Mouse (Mus musculus) CD4-positive, CD25-positive, alpha-beta regulatory T cell, adult 9 weeks (primary cell): ENCODE measurements around the gene Scrn2. TPM values are rescaled to one million over a fixed set of nuclear protein-coding genes. Genes with fewer than 3 reads are reported as not detected.

Source experiments
- polyA plus RNA-seq: library from polyadenylated mRNA; unstranded; fragments of 100-300 nt; shearing (Covaris generic); gene quantifications from one replicate; pipeline ENCODE4 v1.2.1, GENCODE M21; 2017

Scrn2 gene
- 16.8 TPM for polyA plus RNA-seq

DNA sequence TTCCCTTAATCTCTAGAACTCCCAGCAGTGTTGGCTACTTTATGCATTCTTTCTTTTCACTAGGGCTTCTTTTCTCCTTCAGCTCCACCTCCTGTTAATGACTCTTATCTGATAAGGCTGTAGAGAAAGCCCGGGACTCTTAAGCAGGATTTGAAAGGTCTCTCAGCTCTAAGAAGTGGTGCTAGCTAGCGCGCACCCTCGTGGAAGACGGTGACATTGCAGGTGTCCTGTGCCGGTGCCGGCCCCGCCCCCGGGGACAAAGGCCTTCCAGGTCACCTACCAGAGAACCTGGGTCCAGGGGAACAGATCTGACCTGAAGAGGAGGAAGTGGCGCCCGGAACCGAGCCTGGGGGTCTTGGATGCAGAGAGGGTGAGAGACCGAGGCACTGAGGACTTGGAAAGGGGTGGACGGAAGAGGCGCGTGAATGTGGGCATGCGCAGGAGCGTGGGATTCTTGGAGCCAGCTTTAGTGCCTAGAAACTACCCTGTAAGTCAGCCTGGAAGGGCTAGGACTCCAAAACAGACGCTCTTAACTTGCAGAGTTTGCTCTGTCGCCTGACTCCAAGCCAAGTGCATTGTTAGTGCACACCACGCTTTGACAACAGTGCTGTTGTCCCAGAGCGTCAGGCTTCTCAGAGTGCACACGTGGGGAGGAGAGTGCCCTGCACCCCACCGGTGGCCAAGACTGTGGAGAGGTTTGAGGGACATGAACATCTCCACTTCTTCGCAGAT is at the start of gene Scrn2:
Gene Scrn2 (plus strand): TSS at position 253 of the 732 bp plus-strand sequence.

DNA sequence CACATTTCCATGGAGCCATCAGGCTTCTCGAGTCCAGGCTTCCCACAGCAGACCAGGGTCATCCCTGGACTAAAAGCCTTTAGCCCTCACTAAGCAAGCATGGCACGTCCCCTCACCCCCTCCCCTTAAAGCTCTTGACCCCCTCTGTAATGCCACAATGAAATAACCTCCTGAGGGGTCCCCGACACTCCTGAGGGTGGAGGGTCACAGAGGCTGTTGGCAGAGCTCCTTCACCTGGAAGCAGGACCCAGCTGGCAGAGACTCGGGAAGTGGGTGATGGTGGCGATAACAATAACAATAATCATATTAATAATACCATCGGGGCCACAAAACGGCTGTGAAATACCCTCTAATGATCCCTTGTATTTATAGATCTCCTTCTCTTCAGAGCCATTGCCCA is 46.9 kb upstream of the Scrn2 start, which contains the start of gene Sp2:
Gene Sp2 (minus strand): TSS at position 101 of the 400 bp plus-strand sequence.

DNA sequence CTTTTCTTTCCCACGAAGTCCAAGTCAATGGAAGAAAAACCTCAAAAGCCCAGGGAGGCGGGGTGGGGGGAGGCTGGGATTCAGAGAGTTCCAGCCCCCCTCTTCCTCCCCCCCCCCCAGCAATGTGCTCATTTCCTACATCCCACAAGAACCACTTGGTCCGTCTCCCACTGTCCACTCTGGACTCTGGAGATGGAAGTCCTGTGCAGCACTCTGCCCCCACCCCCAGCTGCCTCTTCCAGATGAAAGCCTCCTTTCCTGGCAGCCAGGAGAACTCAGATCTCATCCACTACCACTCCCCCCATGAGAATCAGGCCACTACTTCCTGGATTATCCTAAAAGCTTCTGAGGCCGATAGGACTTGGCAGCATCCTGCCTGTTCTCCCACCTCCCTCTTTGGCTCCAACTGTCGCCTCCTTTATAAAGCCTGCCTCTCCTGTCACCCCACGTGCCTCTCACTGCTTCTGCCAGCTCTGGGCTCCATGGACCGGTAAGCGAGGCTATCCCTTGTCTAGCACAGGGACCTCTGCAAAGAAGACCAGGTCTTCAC is 16.5 kb upstream of the Scrn2 start, which contains the start of gene Sp6:
Gene Sp6 (plus strand): TSS at position 274 of the 550 bp plus-strand sequence.

DNA sequence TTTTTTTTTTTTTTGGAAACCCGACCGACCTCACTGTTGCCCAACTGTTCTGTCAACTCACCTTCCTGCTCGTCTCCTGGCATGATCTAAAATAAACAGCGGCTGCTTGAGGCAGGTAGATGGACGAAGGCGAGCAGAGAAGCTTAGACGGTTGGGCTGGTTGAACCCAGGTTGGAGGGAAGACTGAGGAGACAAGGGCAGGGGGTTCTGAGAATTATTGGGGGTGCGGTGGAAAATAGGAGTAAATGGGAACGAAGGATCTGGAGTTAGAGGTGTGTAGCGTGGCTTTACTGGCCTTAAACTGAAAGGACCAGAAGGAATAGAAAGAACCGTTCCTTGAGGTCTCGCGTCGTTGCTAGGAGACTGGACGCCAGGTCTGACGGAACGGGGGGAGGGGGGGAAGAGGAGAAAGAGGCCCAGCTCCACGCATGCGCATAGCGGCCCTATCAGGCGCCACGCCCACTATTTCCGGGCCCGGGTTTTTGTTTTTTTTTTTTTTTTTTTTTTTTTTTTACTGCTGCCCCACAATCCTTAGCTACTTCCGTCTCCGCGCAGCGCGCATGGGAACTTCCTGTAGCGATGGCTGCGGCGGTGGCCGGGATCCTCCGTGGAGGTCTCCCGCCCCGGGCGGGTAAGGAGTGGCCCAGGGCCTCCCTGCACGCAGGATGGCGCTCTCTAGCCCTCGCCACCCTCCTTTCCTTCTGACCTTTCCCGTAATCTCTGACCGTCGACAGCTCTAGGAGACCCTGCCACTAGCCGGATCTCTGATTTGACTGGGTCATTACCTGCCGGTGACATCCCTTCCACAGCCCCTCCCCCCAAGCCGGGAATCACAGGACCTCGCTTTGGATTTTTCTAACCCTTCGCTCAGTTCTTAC is 11.5 kb downstream of the Scrn2 start, which contains the start of the genes Lrrc46 and Mrpl10:
Gene Lrrc46 (minus strand): TSS at position 386 of the 878 bp plus-strand sequence.
Gene Mrpl10 (plus strand): TSS at position 539 of the 878 bp plus-strand sequence.

DNA sequence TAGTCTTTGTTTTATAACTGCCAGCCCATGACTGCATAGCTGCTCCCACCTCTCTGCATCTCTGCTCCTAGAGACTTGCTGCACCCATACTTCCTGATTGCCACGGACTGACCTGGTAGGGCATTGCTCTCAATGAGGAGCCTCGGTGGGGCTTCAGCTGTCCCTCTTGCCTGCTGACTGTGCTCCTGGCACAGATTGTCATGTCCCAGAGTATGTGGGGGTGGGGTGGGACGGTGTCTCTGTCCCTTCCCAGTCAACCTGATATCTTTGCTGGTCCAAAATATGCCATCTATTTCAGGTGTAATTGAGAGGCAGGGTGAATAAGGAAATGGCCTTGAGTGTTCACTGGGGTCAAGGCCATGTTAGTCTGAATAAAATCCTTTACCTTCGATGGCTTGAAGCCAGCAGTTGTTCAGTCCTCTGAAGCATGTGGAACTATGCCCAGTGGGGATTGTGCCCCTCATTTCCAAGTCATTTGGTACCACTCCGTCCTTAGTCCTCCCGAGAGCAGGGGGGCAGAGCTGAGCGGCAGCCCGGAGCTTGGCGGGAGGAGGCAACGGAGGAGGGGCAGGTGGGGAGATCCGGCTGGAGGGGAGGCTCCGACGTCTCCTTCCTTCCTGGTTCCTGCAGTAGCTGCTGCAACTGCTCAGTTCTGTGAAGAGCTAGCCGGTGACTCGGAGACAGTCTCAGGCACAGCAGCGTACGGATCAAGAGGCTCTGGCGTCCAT is 20.6 kb downstream of the Scrn2 start, which contains the start of gene Osbpl7:
Gene Osbpl7 (plus strand): TSS at position 413 of the 728 bp plus-strand sequence.

Other genes starting within 250 kb of the Scrn2 start
- 39.7 TPM for gene Cbx1, start 240.8 kb upstream of the Scrn2 start, polyA plus RNA-seq
- 47.4 TPM for gene Nfe2l1, start 200.0 kb upstream of the Scrn2 start, polyA plus RNA-seq
- not detected for gene Copz2, start 180.1 kb upstream of the Scrn2 start, polyA plus RNA-seq
- gene Cdk5rap3, start 113.4 kb upstream of the Scrn2 start, polyA plus RNA-seq, result 109 TPM
- gene Prr15l, start 101.8 kb upstream of the Scrn2 start, polyA plus RNA-seq, result 0.48 TPM
- 51.3 TPM for gene Pnpo, start 86.0 kb upstream of the Scrn2 start, polyA plus RNA-seq
- gene Sp2, start 47.0 kb upstream of the Scrn2 start, polyA plus RNA-seq, result 78.8 TPM
- gene Sp6, start 16.5 kb upstream of the Scrn2 start, polyA plus RNA-seq, result 2.9 TPM
- not detected for gene Lrrc46, start 11.5 kb downstream of the Scrn2 start, polyA plus RNA-seq
- 87.8 TPM for gene Mrpl10, start 11.6 kb downstream of the Scrn2 start, polyA plus RNA-seq
- gene Osbpl7, start 20.7 kb downstream of the Scrn2 start, polyA plus RNA-seq, result 43.3 TPM
- 3.8 TPM for gene Tbx21, start 85.4 kb downstream of the Scrn2 start, polyA plus RNA-seq
- 0.09 TPM for gene Tbkbp1, start 121.6 kb downstream of the Scrn2 start, polyA plus RNA-seq
- gene Kpnb1, start 157.9 kb downstream of the Scrn2 start, polyA plus RNA-seq, result 34.0 TPM